Comparison of ENCODE assay signal across 8 mouse cellular contexts in the genomic region with DNA sequence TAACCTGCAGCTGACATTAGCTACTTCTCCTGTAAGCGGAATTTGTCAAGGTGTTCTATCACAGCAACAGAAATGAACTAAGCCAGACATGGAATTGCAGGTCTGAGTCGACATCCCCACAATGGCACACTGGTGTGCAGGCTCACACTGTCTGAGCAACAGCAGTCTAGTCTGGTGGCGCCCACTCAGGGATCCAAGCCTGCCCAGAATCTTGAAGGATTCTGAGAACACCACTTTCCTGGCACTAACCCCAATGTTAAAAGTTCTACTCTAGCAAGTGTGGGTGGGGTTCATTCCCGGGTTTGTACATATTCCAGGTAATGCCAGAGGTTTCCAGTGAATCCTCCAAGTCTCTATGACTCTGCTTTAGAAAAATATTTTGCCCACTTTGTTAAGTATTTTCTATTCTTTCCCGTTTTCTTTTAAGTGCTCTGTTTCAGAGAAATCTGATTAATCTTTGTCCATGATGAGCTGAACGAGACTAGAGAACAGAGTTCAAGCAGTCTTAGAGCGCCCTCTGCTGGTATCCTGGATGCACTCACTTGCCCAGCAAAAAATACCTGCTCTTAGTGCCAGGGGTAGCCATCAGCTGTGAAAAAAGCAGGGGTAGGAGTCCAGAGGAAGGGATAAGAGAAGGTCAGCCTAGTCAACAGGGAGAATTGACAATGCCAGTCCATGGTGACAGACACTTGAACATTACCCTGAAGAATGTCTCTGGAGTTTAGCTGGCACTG. TPM values are rescaled to one million over a fixed set of nuclear protein-coding genes. Genes with fewer than 3 reads are reported as not detected.
DNase-seq lines count a peak whose midpoint lies in the region; ATAC-seq and TF ChIP-seq lines count a peak whose summit lies in the region.

No protein-coding gene starts in this region.

- no peaks in the 10 kb centered on the region for H3K4me1 ChIP-seq in kidney, embryonic 14.5 days (ENCODE audit: control insufficient read depth, insufficient read depth, low read length)
- H3K4me1 ChIP-seq in liver, postnatal 0 days (ENCODE audit: insufficient read depth): no peaks in the 10 kb centered on the region
- H3K4me1 ChIP-seq in neural tube, embryonic 15.5 days: no peaks in the 10 kb centered on the region

- 58% methylated on average over 7 of the region's 7 CpGs for WGBS in kidney, embryonic 14.5 days
- WGBS in liver, postnatal 0 days (ENCODE audit: insufficient replicate concordance): 48% methylated on average over 7 of the region's 7 CpGs
- WGBS in neural tube, embryonic 15.5 days: 53% methylated on average over 7 of the region's 7 CpGs

- TF ChIP-seq EP300 in liver, postnatal 0 days (IDR thresholded peaks at IDR 0.05; ENCODE audit: low read depth): no peak

- H3K27me3 ChIP-seq in kidney, embryonic 14.5 days (ENCODE audit: control insufficient read depth, insufficient read depth, low read length): no peaks in the 10 kb centered on the region
- H3K27me3 ChIP-seq in liver, postnatal 0 days (ENCODE audit: insufficient read depth, low read length): no peaks in the 10 kb centered on the region
- H3K27me3 ChIP-seq in neural tube, embryonic 15.5 days (replicated peaks): no peaks in the 10 kb centered on the region

- peak; percentile 85 for DNase-seq in 416B (ENCODE audit: low read depth)
- DNase-seq in NIH3T3 (ENCODE audit: low read depth): peak; percentile 85
- DNase-seq in cerebellum, adult 9-11 months: peak; percentile 38
- peak; percentile 49 to 73 for DNase-seq in frontal cortex, postnatal 14 days (ENCODE audit: low spot score in 2 of 2)
- peak; percentile 79 for DNase-seq in liver, postnatal 0 days
- peak; percentile 19 for DNase-seq in testis, postnatal 14 days (ENCODE audit: low spot score)

- no peak overlapping the region for H3K4me3 ChIP-seq in kidney, embryonic 14.5 days (ENCODE audit: low read length)
- H3K4me3 ChIP-seq in liver, postnatal 0 days (ENCODE audit: low read depth, low read length): no peak overlapping the region
- no peak overlapping the region for H3K4me3 ChIP-seq in neural tube, embryonic 15.5 days (replicated peaks)

- no peak overlapping the region for H3K27ac ChIP-seq in kidney, embryonic 14.5 days (ENCODE audit: low read depth, low read length)
- no peak overlapping the region for H3K27ac ChIP-seq in liver, postnatal 0 days (ENCODE audit: low read depth)
- no peak overlapping the region for H3K27ac ChIP-seq in neural tube, embryonic 15.5 days (replicated peaks)

- peak; percentile 64 for ATAC-seq in kidney, embryonic 14.5 days (ENCODE audit: low FRiP score, low TSS enrichment)
- ATAC-seq in liver, postnatal 0 days: no peak; the same call in 1 of the 2 replicates
- peak; percentile 71; the same call in 1 of the 2 replicates for ATAC-seq in neural tube, embryonic 15.5 days (ENCODE audit: low FRiP score)

- no peaks in the 10 kb centered on the region for H3K9me3 ChIP-seq in kidney, embryonic 14.5 days (ENCODE audit: control insufficient read depth, low read length)
- H3K9me3 ChIP-seq in liver, postnatal 0 days (ENCODE audit: low read length): no peaks in the 10 kb centered on the region
- no peaks in the 10 kb centered on the region for H3K9me3 ChIP-seq in neural tube, embryonic 15.5 days (replicated peaks)

- H3K4me2 ChIP-seq in kidney, embryonic 14.5 days (replicated peaks; ENCODE audit: low read depth, low read length): no peak overlapping the region
- no peak overlapping the region for H3K4me2 ChIP-seq in liver, postnatal 0 days (ENCODE audit: low read depth, low read length)
- H3K4me2 ChIP-seq in neural tube, embryonic 15.5 days: no peak overlapping the region

- TF ChIP-seq CTCF in liver, postnatal 0 days (IDR thresholded peaks at IDR 0.05; ENCODE audit: low read depth): peak; percentile 92

- no peak overlapping the region for H3K9ac ChIP-seq in kidney, embryonic 14.5 days (ENCODE audit: low read depth, low read length)
- no peak overlapping the region for H3K9ac ChIP-seq in liver, postnatal 0 days (replicated peaks)
- no peak overlapping the region for H3K9ac ChIP-seq in neural tube, embryonic 15.5 days (replicated peaks)

- H3K36me3 ChIP-seq in kidney, embryonic 14.5 days (ENCODE audit: control insufficient read depth, insufficient read depth, low read length): peaks cover 3% of the 10 kb centered on the region; the same call in 1 of the 2 replicates
- H3K36me3 ChIP-seq in liver, postnatal 0 days (replicated peaks; ENCODE audit: insufficient read depth, low read length): no peaks in the 10 kb centered on the region
- peaks cover 19% of the 10 kb centered on the region for H3K36me3 ChIP-seq in neural tube, embryonic 15.5 days

RNA-seq across cellular contexts. Expression of a gene that starts 29.9 kb away (rescaled TPM):
- polyA plus RNA-seq in kidney, embryonic 14.5 days (2014; fragmentation: Nextera tagmentation; extraction: Ambion mirVana): 52.8 and 71.2 TPM in 2 replicates
- polyA plus RNA-seq in liver, postnatal 0 days (2015; fragmentation: Nextera tagmentation; extraction: Ambion mirVana): 4.0 and 5.7 TPM in 2 replicates
- 138 and 164 TPM in 2 replicates for polyA plus RNA-seq in neural tube, embryonic 15.5 days (2015; fragmentation: Nextera tagmentation; extraction: Ambion mirVana)

Comparison
In these comparisons a context has a peak if more than half of its experiments do, and no peak if none do; other contexts are left out.
1. DNase-seq: peak in every context shown above with its lines; median percentile 85 in 416B; 85 in NIH3T3; 79 in liver, postnatal 0 days; 61 in frontal cortex, postnatal 14 days; 38 in cerebellum, adult 9-11 months; 19 in testis, postnatal 14 days.